Mouse (Mus musculus) lung, embryonic 15.5 days (tissue): ENCODE results near the gene Klc4. TPM values are rescaled to one million over a fixed set of nuclear protein-coding genes. Genes with fewer than 3 reads are reported as not detected.

Experiments used
- ATAC-seq: fragments of 200-750 bp; cut with Nextera tagmentation; 2 replicates; pipeline ENCODE4 v1.8.0; 2017; ENCODE audit warnings: moderate number of reproducible peaks, borderline replicate concordance; ENCODE audit not compliant: low FRiP score, low TSS enrichment; ENCODE audit errors: extremely low read depth
- H3K27ac ChIP-seq: fragments of 300-500 bp; sonication (generic); 2 replicates; pipeline ENCODE4 v1.5.1; 2015; ENCODE audit warnings: moderate library complexity, mild to moderate bottlenecking, inconsistent platforms
- H3K27me3 ChIP-seq: fragments of 300-500 bp; sonication (generic); 2 replicates; pipeline ENCODE4 v1.6.1; 2015; ENCODE audit warnings: inconsistent platforms
- H3K36me3 ChIP-seq: fragments of 300-500 bp; sonication (generic); 2 replicates; pipeline ENCODE4 v1.6.1; 2015; ENCODE audit warnings: inconsistent platforms
- H3K4me1 ChIP-seq: fragments of 300-500 bp; sonication (generic); 2 replicates; pipeline ENCODE4 v1.6.1; 2015; ENCODE audit warnings: inconsistent platforms
- H3K4me2 ChIP-seq: fragments of 300-500 bp; sonication (generic); 2 replicates; pipeline ENCODE4 v1.6.1; 2015; ENCODE audit warnings: inconsistent platforms, mild to moderate bottlenecking, moderate library complexity
- H3K4me3 ChIP-seq: fragments of 300-500 bp; sonication (generic); 2 replicates; pipeline ENCODE4 v1.5.1; 2015; ENCODE audit warnings: mild to moderate bottlenecking, inconsistent platforms
- H3K9ac ChIP-seq: fragments of 300-500 bp; sonication (generic); 2 replicates; pipeline ENCODE4 v1.6.1; 2015; ENCODE audit warnings: inconsistent platforms
- H3K9me3 ChIP-seq: fragments of 300-500 bp; sonication (generic); 2 replicates; pipeline ENCODE4 v1.6.1; 2016; ENCODE audit warnings: inconsistent platforms
- WGBS: fragments of 180-500 bp; shearing (Covaris S2); methylation state at CpG from one replicate; pipeline ENCODE4 v1.1.7; 2015; 5-methylcytosine and 5-hydroxymethylcytosine counted together
- polyA plus RNA-seq: library from polyadenylated mRNA; unstranded; fragments of >200 nt; fragmentation: Nextera tagmentation; extraction: Ambion mirVana; gene quantifications from 2 replicates; pipeline ENCODE4 v1.2.1, GENCODE M21; 2015

The Klc4 gene
- polyA plus RNA-seq, 1 experiment from 2014 or later: 25.8 TPM

GRCm38 (mm10) chr17:46617799-46618198 lies 28.0 kb downstream of the Klc4 start:
- 43% methylated on average over 12 of the region's 12 CpGs for WGBS
- H3K9ac ChIP-seq: no peak overlapping the region
- H3K27ac ChIP-seq: peak overlapping the region; percentile 96
- H3K4me1 ChIP-seq: peaks cover 93% of the 10 kb centered on the region
- H3K4me2 ChIP-seq: peak overlapping the region; percentile 47
- no peaks in the 10 kb centered on the region for H3K36me3 ChIP-seq
- H3K27me3 ChIP-seq: no peaks in the 10 kb centered on the region
- no peak overlapping the region for H3K4me3 ChIP-seq
- ATAC-seq: no peak
- no peaks in the 10 kb centered on the region for H3K9me3 ChIP-seq

GRCm38 (mm10) chr17:46613229-46613628 lies 32.6 kb downstream of the Klc4 start:
- Histone ChIP-seq H3K4me1 (peaks cover 82% of the 10 kb centered on the region), H3K9ac (0 out of 2 replicates have a peak overlapping the region, but pooled peaks have one; percentile 30), H3K4me3 (no peak overlapping the region), H3K27ac (peak overlapping the region; percentile 91), H3K9me3 (no peaks in the 10 kb centered on the region), H3K27me3 (no peaks in the 10 kb centered on the region), H3K36me3 (no peaks in the 10 kb centered on the region), H3K4me2 (peak overlapping the region; percentile 7)
- ATAC-seq: no peak
- WGBS: 34% methylated on average over 3 of the region's 3 CpGs

- 9% methylated on average over 4 of the region's 4 CpGs for WGBS
- Histone ChIP-seq H3K27ac (peak overlapping the region; percentile 91), H3K4me2 (peak overlapping the region; percentile 7), H3K36me3 (no peaks in the 10 kb centered on the region), H3K27me3 (no peaks in the 10 kb centered on the region), H3K4me3 (no peak overlapping the region), H3K4me1 (peaks cover 77% of the 10 kb centered on the region), H3K9ac (no peak overlapping the region), H3K9me3 (no peaks in the 10 kb centered on the region)
- ATAC-seq: peak; percentile 27; the same call in 1 of the 2 replicates
Observed at GRCm38 (mm10) chr17:46612820-46613219, 33.0 kb downstream of the Klc4 start.

- WGBS: 35% methylated on average over 2 of the region's 2 CpGs
- 0 out of 2 replicates have a peak overlapping the region, but pooled peaks have one; percentile 7 for H3K4me2 ChIP-seq
Observed at GRCm38 (mm10) chr17:46612189-46612588, 33.6 kb downstream of the Klc4 start.

GRCm38 (mm10) chr17:46611316-46611715 lies 34.5 kb downstream of the Klc4 start:
- no peak overlapping the region for H3K9ac ChIP-seq
- WGBS: 91% methylated on average over 6 of the region's 6 CpGs
- H3K4me2 ChIP-seq: no peak overlapping the region
- no peak overlapping the region for H3K4me3 ChIP-seq
- no peaks in the 10 kb centered on the region for H3K36me3 ChIP-seq
- no peaks in the 10 kb centered on the region for H3K9me3 ChIP-seq
- H3K4me1 ChIP-seq: peaks cover 65% of the 10 kb centered on the region
- H3K27ac ChIP-seq: peak overlapping the region; percentile 91; the same call in 1 of the 2 replicates
- H3K27me3 ChIP-seq: no peaks in the 10 kb centered on the region
- 0 out of 2 replicates have a peak, but pooled peaks have one; percentile 12 for ATAC-seq

More at GRCm38 (mm10) chr17:46612189-46612588, 33.6 kb downstream of the Klc4 start:
- Histone ChIP-seq H3K9ac (no peak overlapping the region; the same call in 1 of the 2 replicates), H3K36me3 (no peaks in the 10 kb centered on the region), H3K27ac (peak overlapping the region; percentile 91), H3K9me3 (no peaks in the 10 kb centered on the region), H3K27me3 (no peaks in the 10 kb centered on the region), H3K4me3 (no peak overlapping the region), H3K4me1 (peaks cover 71% of the 10 kb centered on the region)
- ATAC-seq: no peak

- Histone ChIP-seq H3K27me3 (no peaks in the 10 kb centered on the region), H3K4me3 (peak overlapping the region; percentile 11), H3K36me3 (no peaks in the 10 kb centered on the region), H3K9ac (0 out of 2 replicates have a peak overlapping the region, but pooled peaks have one; percentile 2), H3K9me3 (no peaks in the 10 kb centered on the region), H3K27ac (peak overlapping the region; percentile 79), H3K4me1 (peaks cover 69% of the 10 kb centered on the region), H3K4me2 (peak overlapping the region; percentile 48)
- ATAC-seq: peak; percentile 70; the same call in 1 of the 2 replicates
- WGBS: 43% methylated on average over 15 of the region's 15 CpGs
Observed at GRCm38 (mm10) chr17:46609721-46610514, 35.9 kb downstream of the Klc4 start.

- no peaks in the 10 kb centered on the region for H3K36me3 ChIP-seq
- peak; percentile 56; the same call in 1 of the 2 replicates for ATAC-seq
- H3K4me1 ChIP-seq: peaks cover 45% of the 10 kb centered on the region
- no peak overlapping the region for H3K4me3 ChIP-seq
- no peak overlapping the region for H3K4me2 ChIP-seq
- H3K27me3 ChIP-seq: no peaks in the 10 kb centered on the region
- WGBS: 64% methylated on average over 12 of the region's 12 CpGs
- H3K9me3 ChIP-seq: no peaks in the 10 kb centered on the region
- peak overlapping the region; percentile 17; the same call in 1 of the 2 replicates for H3K27ac ChIP-seq
- H3K9ac ChIP-seq: no peak overlapping the region
Observed at GRCm38 (mm10) chr17:46605987-46606386, 39.8 kb downstream of the Klc4 start.

- Histone ChIP-seq H3K36me3 (no peaks in the 10 kb centered on the region), H3K27ac (no peak overlapping the region), H3K4me1 (peaks cover 37% of the 10 kb centered on the region), H3K27me3 (no peaks in the 10 kb centered on the region), H3K9ac (no peak overlapping the region), H3K4me2 (no peak overlapping the region), H3K9me3 (no peaks in the 10 kb centered on the region), H3K4me3 (no peak overlapping the region)
- no peak for ATAC-seq
- WGBS: 65% methylated on average over 5 of the region's 5 CpGs
Observed at GRCm38 (mm10) chr17:46605126-46605525, 40.7 kb downstream of the Klc4 start.

- Histone ChIP-seq H3K4me2 (no peak overlapping the region), H3K27ac (no peak overlapping the region), H3K4me1 (peaks cover 29% of the 10 kb centered on the region), H3K4me3 (no peak overlapping the region), H3K9ac (no peak overlapping the region), H3K36me3 (peaks cover 1% of the 10 kb centered on the region; the same call in 1 of the 2 replicates), H3K9me3 (no peaks in the 10 kb centered on the region), H3K27me3 (no peaks in the 10 kb centered on the region)
- ATAC-seq: no peak
- WGBS: 95% methylated on average over 4 of the region's 4 CpGs
Observed at GRCm38 (mm10) chr17:46603229-46603628, 42.6 kb downstream of the Klc4 start.

GRCm38 (mm10) chr17:46602212-46602611 lies 43.6 kb downstream of the Klc4 start:
- Histone ChIP-seq H3K4me1 (peaks cover 29% of the 10 kb centered on the region), H3K9me3 (no peaks in the 10 kb centered on the region), H3K27me3 (no peaks in the 10 kb centered on the region), H3K36me3 (peaks cover 5% of the 10 kb centered on the region; the same call in 1 of the 2 replicates), H3K4me2 (no peak overlapping the region), H3K27ac (peak overlapping the region; percentile 41; the same call in 1 of the 2 replicates), H3K9ac (no peak overlapping the region), H3K4me3 (no peak overlapping the region)
- peak; percentile 59 for ATAC-seq
- WGBS: 34% methylated on average over 9 of the region's 9 CpGs

GRCm38 (mm10) chr17:46600569-46600968 lies 45.3 kb downstream of the Klc4 start:
- no peaks in the 10 kb centered on the region for H3K27me3 ChIP-seq
- H3K9ac ChIP-seq: no peak overlapping the region
- no peaks in the 10 kb centered on the region for H3K9me3 ChIP-seq
- no peak overlapping the region for H3K4me2 ChIP-seq
- H3K27ac ChIP-seq: no peak overlapping the region
- peaks cover 21% of the 10 kb centered on the region for H3K4me1 ChIP-seq
- WGBS: 81% methylated on average over 2 of the region's 2 CpGs
- H3K4me3 ChIP-seq: no peak overlapping the region
- H3K36me3 ChIP-seq: peaks cover 11% of the 10 kb centered on the region
- ATAC-seq: no peak

- ATAC-seq: no peak
- peaks cover 11% of the 10 kb centered on the region for H3K36me3 ChIP-seq
- WGBS: 78% methylated on average over 4 of the region's 4 CpGs
- H3K9me3 ChIP-seq: no peaks in the 10 kb centered on the region
- no peak overlapping the region for H3K9ac ChIP-seq
- no peak overlapping the region for H3K27ac ChIP-seq
- peaks cover 19% of the 10 kb centered on the region for H3K4me1 ChIP-seq
- H3K4me3 ChIP-seq: no peak overlapping the region
- H3K27me3 ChIP-seq: no peaks in the 10 kb centered on the region
- H3K4me2 ChIP-seq: no peak overlapping the region
Observed at GRCm38 (mm10) chr17:46598963-46599362, 46.9 kb downstream of the Klc4 start.
